Mouse (Mus musculus) layer of hippocampus, postnatal 14 days (tissue): ENCODE data around the gene Taf6l. TPM values are rescaled to one million over a fixed set of nuclear protein-coding genes. Genes with fewer than 3 reads are reported as not detected.

Experiments used
- DNase-seq, 2 experiments: peaks; one replicate each; pipeline ENCODE4 v3.0.0; 2021 to 2022; ENCODE audit warnings: low spot score in 2 of 2, mixed read lengths in 1 of 2
- long read RNA-seq, 2 experiments: library from polyadenylated mRNA; stranded (forward); transcript quantifications; one replicate each; pipeline ENCODE4 v2.0.0; 2021
- total RNA-seq, 2 experiments: library from RNA; stranded (reverse); gene quantifications; 2 replicates each; pipeline ENCODE4 v1.2.3; 2021

Taf6l gene
- 10 to 100 TPM; 14.1 to 15.0 TPM for total RNA-seq
- long read RNA-seq, experiment 1, transcript Taf6l-205 (12 exons, 2,065 nt): major isoform, 8 of 11 reads
- long read RNA-seq, experiment 1, partial matches to known transcripts: 0 of 11 reads
- long read RNA-seq, experiment 1, other reads (novel, unspliced or antisense): 3 of 11 reads
- long read RNA-seq, experiment 2, transcript Taf6l-205 (12 exons, 2,065 nt): major isoform, 19 of 24 reads
- long read RNA-seq, experiment 2, partial matches to known transcripts: 2 of 24 reads
- long read RNA-seq, experiment 2, other reads (novel, unspliced or antisense): 3 of 24 reads

GRCm38 (mm10) chr19:8786008-8786781 is at the start of gene Taf6l:
Gene Taf6l (minus strand): TSS chr19:8786417.
- peak; percentile 88 to 95 for DNase-seq

GRCm38 (mm10) chr19:8832971-8833370 is 46.8 kb upstream of the Taf6l start:
- no peak for DNase-seq

DNA sequence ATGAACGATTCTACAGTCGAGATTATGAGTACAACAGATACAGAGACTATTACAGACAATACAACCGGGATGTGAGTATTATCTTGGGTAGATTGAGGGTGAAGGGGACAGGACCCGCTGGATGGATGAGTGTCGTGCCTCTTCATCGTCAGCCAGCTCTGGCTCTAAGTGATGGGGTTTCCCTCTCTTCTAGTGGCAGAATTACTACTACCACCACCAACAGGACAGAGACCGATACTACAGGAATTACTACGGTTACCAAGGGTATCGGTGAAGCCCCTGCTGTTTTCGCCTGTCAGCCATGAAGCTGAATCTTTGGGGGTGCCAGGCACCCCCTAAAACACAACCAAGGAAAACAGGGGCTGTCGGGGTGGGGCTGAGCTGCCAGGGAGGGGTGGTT is 45.0 kb upstream of the Taf6l start:
- DNase-seq: no peak

DNA sequence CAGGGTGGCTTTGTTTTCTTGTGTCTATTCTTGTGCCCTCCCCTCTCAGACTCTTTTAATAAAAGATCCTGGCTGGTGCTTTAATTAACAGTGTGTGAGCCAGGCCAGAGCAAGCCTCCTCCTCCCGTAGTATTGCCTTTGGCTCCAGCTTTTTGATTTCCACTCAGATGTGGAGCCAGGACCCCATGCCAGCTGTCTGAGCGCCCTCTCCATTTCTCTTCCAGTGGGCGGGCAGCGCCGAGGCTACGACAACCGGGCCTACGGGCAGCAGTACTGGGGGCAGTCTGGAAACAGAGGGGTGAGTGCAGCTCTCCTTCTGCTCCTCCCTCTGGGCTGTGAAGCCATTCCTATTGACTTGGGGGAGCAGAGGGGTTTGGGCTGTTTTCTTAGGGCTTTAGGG is 44.4 kb upstream of the Taf6l start:
- DNase-seq: peak; percentile 45 to 78

DNA sequence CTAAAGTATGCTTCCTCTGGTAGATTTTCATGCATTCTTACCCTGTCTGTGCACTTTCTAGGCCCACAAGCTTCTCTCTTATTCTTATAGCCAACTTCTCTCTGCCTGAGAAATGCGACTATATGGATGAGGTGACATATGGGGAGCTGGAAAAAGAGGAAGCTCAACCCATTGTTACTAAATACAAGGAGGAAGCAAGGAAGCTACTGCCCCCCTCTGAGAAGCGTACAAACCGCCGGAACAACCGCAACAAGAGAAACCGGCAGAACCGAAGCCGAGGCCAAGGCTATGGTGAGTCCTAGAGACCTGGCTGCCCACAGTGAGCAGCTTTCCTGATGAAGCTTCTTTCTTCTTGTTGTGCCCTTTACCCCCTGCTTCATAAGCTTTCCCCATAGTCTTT is 43.4 kb upstream of the Taf6l start, which contains the start of gene AC129217.1:
Gene AC129217.1, plus strand, starts transcription at position 114 of the 400 bp plus-strand sequence.
- no peak for DNase-seq

GRCm38 (mm10) chr19:8822696-8823095 is 36.5 kb upstream of the Taf6l start:
- no peak for DNase-seq

GRCm38 (mm10) chr19:8821146-8821545 is 34.9 kb upstream of the Taf6l start:
- no peak for DNase-seq

DNA sequence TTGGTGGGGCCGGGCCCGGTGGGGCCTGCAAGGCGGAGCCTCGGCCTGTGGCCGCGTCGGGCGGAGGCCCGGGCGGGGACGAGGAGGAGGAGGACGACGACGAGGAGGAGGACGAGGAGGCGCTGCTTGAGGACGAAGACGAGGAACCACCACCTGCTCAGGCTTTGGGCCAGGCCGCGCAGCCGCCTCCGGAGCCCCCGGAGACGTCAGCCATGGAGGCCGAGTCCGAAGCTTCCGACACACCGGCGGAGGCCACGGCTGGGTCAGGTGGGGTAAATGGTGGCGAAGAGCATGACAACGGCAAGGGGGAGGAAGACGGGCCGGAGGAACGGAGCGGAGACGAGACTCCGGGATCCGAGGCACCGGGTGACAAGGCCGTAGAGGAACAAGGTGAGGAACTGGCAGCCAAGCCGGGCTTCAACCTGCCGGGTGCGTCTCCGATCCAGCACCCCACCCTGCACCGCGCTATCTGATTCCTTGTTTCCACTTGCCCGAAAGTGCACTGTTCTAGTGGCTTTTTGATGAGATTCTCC is 34.3 kb upstream of the Taf6l start:
- DNase-seq: no peak

DNA sequence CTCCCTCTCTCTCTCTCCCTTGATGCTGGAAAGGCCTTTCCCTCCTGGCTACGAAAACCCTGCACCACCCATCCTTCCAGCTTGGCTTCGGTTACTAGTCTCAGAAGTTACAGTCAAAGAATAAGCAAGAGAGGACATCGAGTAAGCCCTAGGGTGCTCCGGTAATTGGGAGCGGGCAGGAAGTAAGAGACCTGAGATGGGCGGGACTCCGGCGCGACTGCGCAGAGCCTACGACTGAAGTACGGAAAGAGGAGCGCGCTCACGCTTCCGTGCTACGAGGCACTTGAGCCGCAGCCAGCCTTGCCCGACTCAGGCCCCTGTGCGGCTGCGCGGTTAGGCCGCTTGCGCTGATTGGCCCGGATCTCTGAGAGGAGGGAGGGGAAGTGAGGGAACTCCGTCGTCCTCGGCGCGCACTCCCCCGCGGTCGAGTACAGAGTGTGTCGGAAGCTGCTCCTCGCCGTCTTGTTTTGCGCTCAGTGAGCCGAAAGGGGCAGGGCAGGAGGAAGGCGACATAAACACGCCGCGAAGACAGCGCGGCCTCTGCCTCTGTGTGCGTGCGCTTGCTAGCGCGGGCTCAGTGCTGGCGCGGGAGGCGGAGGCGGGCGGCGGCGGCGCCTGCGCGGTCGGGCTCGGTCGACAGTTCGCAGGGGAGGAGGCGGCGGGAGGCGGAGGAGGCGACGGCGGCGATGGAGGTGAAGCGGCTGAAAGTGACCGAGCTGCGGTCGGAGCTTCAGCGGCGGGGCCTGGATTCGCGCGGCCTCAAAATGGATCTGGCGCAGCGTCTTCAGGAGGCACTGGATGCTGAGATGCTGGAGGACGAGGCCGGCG is 33.6 kb upstream of the Taf6l start, which contains the start of gene Hnrnpul2:
Gene Hnrnpul2, plus strand, starts transcription at position 415 of the 828 bp plus-strand sequence.
- peak in 1 of 2 experiments; percentile 99 for DNase-seq

- DNase-seq: peak; percentile 98 to 99
Observed at GRCm38 (mm10) chr19:8818801-8819595, 32.8 kb upstream of the Taf6l start, which contains the start of gene Ttc9c. Gene Ttc9c (minus strand): TSS chr19:8819333.

DNA sequence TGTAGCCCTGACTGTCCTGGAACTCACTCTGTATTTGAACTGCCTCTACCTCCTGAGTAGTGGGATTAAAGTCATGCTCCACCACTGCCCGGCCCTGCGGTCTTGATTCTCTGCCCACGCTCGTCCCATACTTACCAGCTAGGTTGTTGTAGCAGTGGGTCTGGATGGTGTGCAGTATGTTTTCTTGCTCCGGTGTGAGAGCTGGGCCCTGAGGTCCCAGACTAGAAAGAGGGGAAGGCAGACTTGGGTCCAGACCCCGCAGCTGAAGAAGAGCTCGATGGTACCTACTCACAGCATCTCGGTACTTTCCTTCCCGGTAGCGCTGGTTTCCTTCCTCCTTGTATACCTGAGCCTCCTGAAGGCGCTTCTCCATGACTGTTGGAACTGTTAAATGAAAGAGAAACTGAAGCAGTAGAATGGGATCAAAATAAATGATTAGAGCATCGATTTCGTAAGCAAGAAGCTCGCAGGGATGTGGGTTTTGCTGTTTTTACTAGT is 32.1 kb upstream of the Taf6l start:
- no peak for DNase-seq

GRCm38 (mm10) chr19:8817001-8817400 is 30.8 kb upstream of the Taf6l start:
- no peak for DNase-seq

- no peak for DNase-seq
Observed at GRCm38 (mm10) chr19:8815812-8816211, 29.6 kb upstream of the Taf6l start.

DNA sequence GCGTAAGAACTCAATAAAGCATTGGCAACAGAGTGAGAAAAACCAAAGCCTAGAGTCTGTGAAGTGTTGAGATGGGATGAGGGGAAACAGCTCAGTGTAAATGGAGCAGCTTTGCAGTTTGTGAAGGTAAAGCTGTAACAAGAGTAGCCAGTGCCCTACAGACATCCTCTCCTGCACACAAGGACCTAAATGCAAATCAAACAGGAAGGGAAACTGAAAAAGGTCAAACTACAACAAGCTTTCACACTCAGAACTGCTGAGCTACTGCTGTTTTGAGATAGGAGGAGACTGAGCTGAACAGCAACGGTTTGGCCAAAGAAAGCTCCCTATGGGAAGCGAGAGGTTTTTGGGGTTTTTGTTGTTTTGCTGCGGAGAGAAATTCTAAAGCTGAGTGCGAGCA is 20.6 kb upstream of the Taf6l start:
- no peak for DNase-seq

DNA sequence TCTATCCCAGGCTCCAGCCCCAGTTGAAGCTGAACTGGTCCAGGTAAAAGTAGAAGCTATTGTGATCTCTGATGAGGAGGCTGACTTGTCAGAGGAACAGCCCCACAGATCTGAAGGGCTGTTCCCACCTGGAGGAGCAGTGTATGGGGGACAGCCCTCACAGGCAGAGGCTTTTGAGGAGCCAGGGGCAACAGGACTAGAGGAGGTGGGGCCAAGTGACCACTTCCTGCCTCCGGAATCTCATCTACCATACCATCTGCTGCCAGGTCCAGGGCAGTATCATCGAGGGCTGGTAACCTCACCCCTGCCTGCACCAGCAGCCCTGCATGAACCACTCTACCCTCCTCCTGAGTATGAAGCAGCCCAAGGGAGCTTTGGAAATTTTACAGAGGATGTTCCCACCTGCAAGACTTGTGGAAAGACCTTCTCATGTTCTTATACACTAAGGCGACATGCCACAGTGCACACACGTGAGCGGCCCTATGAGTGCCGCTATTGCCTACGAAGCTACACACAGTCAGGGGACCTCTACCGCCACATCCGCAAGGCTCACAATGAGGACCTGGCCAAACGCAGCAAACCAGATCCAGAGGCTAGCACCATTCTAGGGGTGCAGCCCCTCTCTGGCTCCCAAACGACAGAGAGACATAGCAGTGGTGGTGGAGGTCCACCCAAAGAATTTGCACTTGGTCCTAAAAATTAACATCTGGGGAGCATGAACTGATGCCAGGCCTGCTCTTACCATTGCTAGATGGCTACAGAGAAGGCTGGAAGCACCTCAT is 17.9 kb upstream of the Taf6l start:
- no peak for DNase-seq

GRCm38 (mm10) chr19:8803204-8803780 is 17.1 kb upstream of the Taf6l start:
- no peak for DNase-seq

DNA sequence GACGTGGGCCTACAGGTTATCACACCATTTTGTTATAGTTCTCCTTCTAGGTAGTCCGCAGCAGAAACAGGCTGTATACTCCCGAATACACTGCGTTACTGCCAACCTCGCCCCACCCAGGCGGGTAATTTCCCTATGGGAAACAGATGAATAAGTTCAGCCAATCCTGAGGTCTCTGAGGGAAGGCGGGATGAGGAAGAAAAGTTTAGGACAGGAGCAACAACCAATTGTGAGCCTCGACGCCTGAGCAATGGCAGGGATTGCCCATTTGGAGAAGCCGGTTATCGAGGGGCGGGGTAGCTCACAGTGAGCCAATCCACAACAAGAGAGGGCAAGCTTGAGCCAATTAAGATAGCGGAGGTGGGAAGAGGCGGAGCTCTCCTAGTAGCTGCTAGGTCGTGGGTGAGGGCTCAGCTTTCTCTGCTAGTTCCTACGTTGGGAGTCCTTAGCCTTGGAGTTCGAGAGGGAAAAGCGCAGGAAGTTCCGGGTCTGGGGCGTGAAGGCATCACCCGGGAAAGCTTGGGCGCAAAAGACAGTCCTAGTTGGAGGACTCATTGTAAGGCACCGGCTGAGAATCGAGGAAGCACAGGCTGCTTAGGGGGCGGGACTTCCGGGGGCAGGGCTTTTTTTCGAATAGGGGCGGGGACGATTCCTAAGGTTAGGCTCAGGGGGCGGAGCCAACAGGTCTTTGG is 16.1 kb upstream of the Taf6l start, which contains the start of gene Zbtb3:
Gene Zbtb3, plus strand, starts transcription at position 426 of the 692 bp plus-strand sequence.
- DNase-seq: peak; percentile 94 to 98

GRCm38 (mm10) chr19:8798947-8799315 is 12.7 kb upstream of the Taf6l start:
- DNase-seq: no peak
